Mouse (Mus musculus) embryonic facial prominence, embryonic 10.5 days (tissue): ENCODE results near the gene Galk1. TPM values are rescaled to one million over a fixed set of nuclear protein-coding genes. Genes with fewer than 3 reads are reported as not detected.
"Not testable (repeated sequence)": the region's sequence is repeated elsewhere in the genome, so short reads cannot be mapped to it uniquely, and the experiment has no call there.

Experiments used
- DNase-seq: peaks from one replicate; pipeline ENCODE4 v3.0.0-alpha.2; 2017; ENCODE audit warnings: low spot score
- H3K27ac ChIP-seq: fragments of 300-500 bp; sonication (generic); replicated peaks from 2 replicates; pipeline ENCODE4 v1.5.1; 2016; ENCODE audit warnings: mild to moderate bottlenecking
- H3K27me3 ChIP-seq: fragments of 300-500 bp; sonication (generic); replicated peaks from 2 replicates; pipeline ENCODE4 v1.6.1; 2016; ENCODE audit warnings: low read depth, mild to moderate bottlenecking; ENCODE audit not compliant: poor library complexity, severe bottlenecking
- H3K36me3 ChIP-seq: fragments of 300-500 bp; sonication (generic); replicated peaks from 2 replicates; pipeline ENCODE4 v1.6.1; 2016; ENCODE audit warnings: mild to moderate bottlenecking, moderate library complexity
- H3K4me1 ChIP-seq: fragments of 300-500 bp; sonication (generic); 2 replicates; pipeline ENCODE4 v1.6.1; 2016
- H3K4me3 ChIP-seq: fragments of 300-500 bp; sonication (generic); 2 replicates; pipeline ENCODE4 v1.5.1; 2016; ENCODE audit warnings: mild to moderate bottlenecking, moderate library complexity
- H3K9me3 ChIP-seq: fragments of 300-500 bp; sonication (generic); 2 replicates; pipeline ENCODE4 v1.6.1; 2016; ENCODE audit warnings: mild to moderate bottlenecking
- WGBS: fragments of 180-500 bp; shearing (Covaris S2); methylation state at CpG from one replicate; pipeline ENCODE4 v1.1.7; 2016; 5-methylcytosine and 5-hydroxymethylcytosine counted together
- polyA plus RNA-seq: library from polyadenylated mRNA; unstranded; fragments of >200 nt; fragmentation: Nextera tagmentation; extraction: Ambion mirVana; gene quantifications from 2 replicates; pipeline ENCODE4 v1.2.1, GENCODE M21; 2016

Gene Galk1
- polyA plus RNA-seq, 1 experiment from 2014 or later, result 212 TPM

DNA sequence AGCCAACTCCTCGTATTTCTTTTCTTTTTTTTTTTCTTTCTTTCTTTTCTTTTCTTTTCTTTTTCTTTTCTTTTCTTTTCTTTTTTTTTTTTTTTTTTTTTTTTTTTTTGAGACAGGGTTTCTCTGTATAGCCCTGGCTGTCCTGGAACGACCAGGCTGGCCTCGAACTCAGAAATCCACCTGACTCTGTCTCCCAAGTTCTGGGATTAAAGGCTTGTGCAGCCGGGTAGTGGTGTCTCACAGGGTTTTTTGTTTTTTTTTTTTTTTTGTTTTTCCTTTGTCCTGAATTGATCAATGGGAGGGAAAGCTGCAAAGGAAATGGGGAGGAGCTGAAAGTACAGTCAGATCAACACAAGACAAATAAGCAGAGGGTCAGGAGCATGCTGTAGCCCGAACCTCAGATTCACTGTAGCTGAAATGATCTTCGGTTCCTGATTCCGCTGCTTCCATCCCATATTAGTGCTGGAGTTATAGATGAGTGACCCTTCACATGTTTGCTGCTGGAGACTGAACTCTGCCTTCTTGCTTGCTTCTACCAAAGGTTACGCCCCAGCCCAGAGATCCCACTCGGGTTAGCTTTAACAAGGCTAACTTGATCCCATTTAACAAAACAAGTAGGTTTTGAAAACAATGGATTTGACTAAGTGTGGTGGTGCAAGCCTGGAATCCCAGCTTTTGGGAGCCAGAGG is 15.8 kb upstream of the Galk1 start:
- WGBS, result 86% methylated on average over 9 of the region's 9 CpGs
- H3K27me3 ChIP-seq, result no peaks in the 10 kb centered on the region
- peaks cover 23% of the 10 kb centered on the region for H3K4me1 ChIP-seq
- no peaks in the 10 kb centered on the region for H3K9me3 ChIP-seq
- no peak overlapping the region for H3K4me3 ChIP-seq
- DNase-seq, result no peak
- peaks cover 21% of the 10 kb centered on the region for H3K36me3 ChIP-seq
- H3K27ac ChIP-seq, result no peak overlapping the region

DNA sequence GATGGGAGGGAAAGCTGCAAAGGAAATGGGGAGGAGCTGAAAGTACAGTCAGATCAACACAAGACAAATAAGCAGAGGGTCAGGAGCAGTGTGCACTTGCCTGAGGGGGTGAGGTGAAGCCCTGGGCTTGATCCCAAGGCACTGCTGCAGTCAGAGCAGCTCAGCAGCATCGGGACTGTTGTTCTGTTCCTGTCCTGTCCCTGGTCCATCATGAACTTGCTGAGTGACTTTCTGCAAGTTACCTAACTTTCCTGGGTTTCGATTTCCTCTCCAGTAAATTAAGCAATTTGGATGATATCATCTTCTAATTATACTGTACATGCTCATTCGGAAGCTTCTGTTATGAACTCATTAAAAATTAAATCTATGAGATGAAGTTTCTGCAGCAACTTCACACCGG is 15.2 kb upstream of the Galk1 start, which contains the start of gene H3f3b:
H3f3b (minus strand) TSS at position 207 of the 400 bp plus-strand sequence.
- Histone ChIP-seq H3K27me3 (no peaks in the 10 kb centered on the region), H3K27ac (no peak within 1 kb of the TSS), H3K9me3 (no peaks in the 10 kb centered on the region), H3K4me3 (no peak within 1 kb of the TSS), H3K36me3 (peaks cover 17% of the 10 kb centered on the region), H3K4me1 (peaks cover 20% of the 10 kb centered on the region)
- no peak for DNase-seq
- WGBS, result 81% methylated on average over 4 of the region's 4 CpGs

DNA sequence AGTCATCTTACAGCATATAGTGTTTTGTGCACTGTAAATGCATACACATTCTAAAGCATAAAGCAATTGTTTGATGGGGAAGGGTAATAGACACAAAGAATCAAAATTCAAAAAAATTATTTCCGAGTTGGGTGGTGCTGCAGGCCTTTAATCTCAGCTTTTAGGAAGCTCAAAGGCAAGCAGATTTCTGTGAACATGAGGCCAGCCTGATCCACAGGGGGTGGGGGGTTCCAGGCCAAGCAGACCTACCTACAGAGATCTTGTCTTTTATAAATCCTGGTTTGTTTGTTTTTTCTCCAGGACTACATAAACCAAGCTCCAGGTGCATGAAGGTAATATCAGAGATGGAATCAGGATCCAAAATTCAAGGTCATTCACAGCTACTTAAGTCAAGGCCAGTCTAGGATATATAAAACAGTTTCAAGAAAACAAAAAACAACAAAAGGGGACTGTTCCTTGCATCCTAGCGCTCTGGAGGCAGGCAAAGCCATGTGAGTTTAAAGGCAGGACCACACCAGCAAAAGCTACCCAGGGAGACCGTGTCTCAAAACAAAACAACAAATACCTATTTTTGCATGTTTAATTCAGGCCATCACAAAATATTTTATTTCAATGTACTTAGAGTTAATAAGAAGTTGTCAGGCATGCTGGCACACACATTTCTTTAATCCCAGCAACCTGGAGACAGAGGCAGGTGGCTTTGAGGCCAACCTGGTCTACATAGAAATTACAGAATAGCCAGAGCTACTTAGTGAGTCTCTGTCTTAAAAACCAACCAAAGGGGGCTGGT is 12.7 kb upstream of the Galk1 start:
- WGBS, result 87% methylated on average over 3 of the region's 3 CpGs
- H3K27me3 ChIP-seq, result no peaks in the 10 kb centered on the region
- peak overlapping the region; percentile 97; the same call in 1 of the 2 replicates for H3K4me3 ChIP-seq
- DNase-seq, result no peak
- peaks cover 26% of the 10 kb centered on the region for H3K36me3 ChIP-seq
- no peaks in the 10 kb centered on the region for H3K9me3 ChIP-seq
- peak overlapping the region; percentile 63 for H3K27ac ChIP-seq
- peaks cover 10% of the 10 kb centered on the region for H3K4me1 ChIP-seq

DNA sequence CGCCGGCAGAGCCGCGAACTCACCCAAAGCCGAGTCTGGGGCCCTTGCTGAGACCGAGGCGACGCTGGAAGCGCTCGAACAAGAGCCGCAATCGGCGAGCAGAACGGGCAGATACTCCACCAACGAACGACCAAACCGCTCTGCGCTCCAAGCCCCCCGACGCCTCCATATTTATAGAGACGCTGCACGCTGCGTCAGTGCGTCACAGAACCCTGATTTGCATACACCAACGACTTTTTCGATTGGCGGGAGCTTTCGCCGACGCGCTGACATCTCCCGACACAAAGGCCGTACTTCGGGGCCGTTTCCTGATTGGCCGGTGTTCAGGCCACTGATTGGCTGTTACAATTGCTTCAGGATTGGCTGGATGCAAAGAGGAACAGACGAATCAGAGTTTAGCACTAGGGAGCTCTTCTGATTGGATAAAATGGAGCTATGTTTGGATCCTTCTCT is 11.9 kb upstream of the Galk1 start:
- WGBS, result under 1% methylated on average over 37 of the region's 37 CpGs
- Histone ChIP-seq H3K27ac (peak overlapping the region; percentile 99), H3K27me3 (no peaks in the 10 kb centered on the region), H3K4me1 (peaks cover 8% of the 10 kb centered on the region), H3K4me3 (peak overlapping the region; percentile 97), H3K36me3 (peaks cover 26% of the 10 kb centered on the region), H3K9me3 (no peaks in the 10 kb centered on the region)
- peak; percentile 97 for DNase-seq

DNA sequence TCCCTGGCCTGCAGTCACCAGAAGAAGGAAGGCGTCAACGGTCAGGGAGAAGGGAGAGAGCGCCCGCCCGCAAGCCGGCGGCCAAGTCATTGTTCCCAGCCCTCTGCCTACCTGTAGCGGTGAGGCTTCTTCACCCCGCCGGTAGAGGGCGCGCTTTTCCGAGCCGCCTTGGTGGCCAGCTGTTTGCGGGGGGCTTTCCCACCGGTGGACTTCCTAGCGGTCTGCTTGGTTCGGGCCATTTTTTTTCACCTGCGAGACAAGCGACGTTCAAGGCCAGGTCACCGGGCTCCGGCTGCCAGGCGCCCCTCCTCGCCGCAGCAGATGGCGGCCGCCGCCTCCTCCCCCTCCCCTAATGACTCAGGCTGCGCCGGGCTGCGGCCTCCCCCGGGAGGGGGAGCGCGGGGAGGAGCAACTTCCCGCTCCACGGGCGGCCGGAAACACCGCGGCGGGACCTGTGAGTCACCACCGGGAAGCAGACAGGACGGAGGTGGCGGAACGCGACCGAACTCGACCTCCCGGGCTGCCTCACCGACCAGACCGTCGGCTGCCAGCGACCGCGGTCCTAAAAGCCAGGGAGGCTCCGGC is 11.3 kb upstream of the Galk1 start:
- H3K9me3 ChIP-seq, result no peaks in the 10 kb centered on the region
- WGBS, result under 1% methylated on average over 57 of the region's 57 CpGs
- peak; percentile 83 for DNase-seq
- H3K27ac ChIP-seq, result peak overlapping the region; percentile 99
- H3K4me1 ChIP-seq, result peaks cover 7% of the 10 kb centered on the region
- H3K36me3 ChIP-seq, result peaks cover 26% of the 10 kb centered on the region
- peak overlapping the region; percentile 97 for H3K4me3 ChIP-seq
- H3K27me3 ChIP-seq, result no peaks in the 10 kb centered on the region

DNA sequence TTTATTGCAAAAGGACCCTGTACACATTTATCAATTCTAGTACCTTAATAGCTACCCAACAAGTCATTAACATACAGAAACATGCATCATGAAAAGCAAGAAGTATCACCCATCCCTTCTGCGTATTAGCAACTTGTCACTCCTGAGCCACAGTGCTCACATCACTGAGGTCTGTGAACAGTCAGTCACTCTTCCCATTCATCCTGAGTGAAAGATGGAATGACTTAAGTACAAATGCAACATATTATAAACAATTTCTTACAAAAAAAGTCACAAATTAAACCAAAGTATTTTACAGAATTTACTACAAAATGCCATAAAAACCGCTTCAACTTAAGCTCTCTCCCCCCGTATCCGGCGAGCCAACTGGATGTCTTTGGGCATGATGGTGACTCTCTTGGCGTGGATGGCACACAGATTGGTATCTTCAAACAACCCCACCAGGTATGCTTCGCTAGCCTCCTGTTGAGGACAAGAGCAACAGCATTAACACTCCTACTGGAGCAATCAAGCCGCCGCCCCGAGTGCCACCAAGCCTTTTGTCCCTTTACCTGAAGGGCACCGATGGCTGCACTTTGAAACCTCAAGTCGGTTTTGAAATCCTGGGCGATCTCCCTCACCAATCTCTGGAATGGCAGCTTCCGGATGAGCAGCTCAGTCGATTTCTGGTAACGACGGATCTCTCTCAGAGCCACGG is 10.7 kb upstream of the Galk1 start:
- not testable (repeated sequence) for H3K27me3 ChIP-seq, DNase-seq, H3K4me1 ChIP-seq, H3K9me3 ChIP-seq
- 7% methylated on average over 18 of the region's 18 CpGs for WGBS
- peak overlapping the region; percentile 99 for H3K27ac ChIP-seq
- H3K4me3 ChIP-seq, result peak overlapping the region; percentile 97
- H3K36me3 ChIP-seq, result peaks cover 26% of the 10 kb centered on the region

DNA sequence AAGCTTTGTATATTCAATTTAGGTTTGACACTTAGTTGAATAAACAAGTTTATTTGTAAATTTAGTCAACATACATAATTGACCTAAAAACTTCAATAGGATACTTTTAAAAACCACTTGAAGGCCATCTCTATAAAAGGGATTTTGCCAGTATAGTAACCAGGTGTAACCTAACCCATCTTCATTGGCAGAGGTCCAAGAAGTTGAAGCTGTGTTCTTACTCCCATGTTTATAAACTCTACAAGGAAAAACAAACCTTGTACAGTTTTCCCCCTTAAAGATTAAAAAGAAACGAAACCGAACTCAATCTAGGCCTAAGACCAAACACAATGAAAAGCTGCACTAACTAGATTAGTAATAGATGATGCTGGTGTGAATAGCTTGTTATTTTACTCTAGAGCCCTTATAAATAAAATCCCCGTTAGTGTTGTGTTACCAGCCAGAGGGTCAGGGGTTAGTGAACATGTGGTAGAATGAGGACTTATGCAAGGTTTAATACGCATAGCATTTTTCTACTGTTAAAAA is 9.8 kb upstream of the Galk1 start:
- 81% methylated on average over 4 of the region's 4 CpGs for WGBS
- Histone ChIP-seq H3K9me3 (no peaks in the 10 kb centered on the region), H3K27ac (no peak overlapping the region), H3K36me3 (peaks cover 26% of the 10 kb centered on the region), H3K4me3 (peak overlapping the region; percentile 97), H3K4me1 (peaks cover 14% of the 10 kb centered on the region), H3K27me3 (no peaks in the 10 kb centered on the region)
- no peak for DNase-seq

DNA sequence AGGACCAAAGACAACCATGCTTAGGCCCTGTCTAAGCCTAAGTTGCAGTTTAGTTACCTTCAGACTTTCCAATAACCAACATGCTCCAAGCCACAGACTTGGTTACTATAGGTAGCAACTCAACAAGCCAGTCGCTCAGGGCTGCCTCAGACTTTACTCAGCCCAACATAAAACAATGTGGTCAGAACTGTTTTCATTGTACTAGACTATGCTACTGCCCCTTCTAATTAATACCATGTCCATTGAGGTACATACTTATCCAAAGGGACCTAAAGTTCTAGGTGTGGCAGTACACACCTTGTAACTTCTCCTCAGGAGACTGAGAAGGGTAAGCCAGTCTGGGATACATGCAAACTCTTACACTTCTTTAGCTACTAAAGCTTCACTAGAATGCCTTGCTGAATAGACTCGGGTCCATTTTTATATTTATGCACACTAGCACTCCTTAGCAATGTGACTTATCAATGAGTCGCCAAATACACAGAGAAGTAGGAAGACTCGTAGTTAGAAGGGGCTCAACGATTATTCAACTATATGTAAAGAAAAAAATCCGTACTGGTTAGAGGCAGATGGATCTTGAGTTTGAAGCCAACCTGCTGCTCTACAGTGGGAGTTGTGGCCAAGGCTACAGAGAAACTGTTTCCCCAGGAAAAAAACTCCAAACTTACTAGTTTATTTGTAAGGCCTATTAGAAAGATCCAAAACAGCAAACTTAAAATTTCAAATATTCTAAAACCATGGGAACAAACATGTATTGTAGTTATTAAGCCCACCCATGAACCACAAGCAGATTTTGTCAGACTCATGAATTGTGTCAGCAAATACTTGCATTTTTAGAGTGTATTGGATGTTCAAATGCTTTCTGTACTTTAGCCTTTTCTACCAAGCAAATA is 9.1 kb upstream of the Galk1 start:
- WGBS, result 84% methylated on average over 6 of the region's 6 CpGs
- H3K9me3 ChIP-seq, result no peaks in the 10 kb centered on the region

DNA sequence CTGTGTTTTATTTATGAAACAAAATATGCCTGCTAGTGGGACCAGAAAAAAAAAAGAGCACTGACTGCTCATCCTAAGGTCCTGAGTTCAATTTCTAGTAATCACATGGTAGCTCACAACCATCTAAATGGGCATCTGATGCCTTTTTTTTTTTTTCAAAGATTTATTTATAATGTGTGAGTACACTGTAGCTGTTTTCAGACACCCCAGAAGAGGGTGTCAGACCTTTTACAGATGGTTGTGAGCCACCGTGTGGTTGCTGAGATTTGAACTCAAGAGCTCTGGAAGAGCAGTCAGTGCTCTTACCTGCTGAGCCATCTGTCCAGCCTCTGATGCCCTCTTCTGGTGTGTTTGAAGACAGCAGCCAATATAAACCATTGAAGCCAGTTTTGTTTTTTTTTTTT is 8.0 kb upstream of the Galk1 start:
- no peak overlapping the region for H3K27ac ChIP-seq
- peaks cover 26% of the 10 kb centered on the region for H3K36me3 ChIP-seq
- no peaks in the 10 kb centered on the region for H3K9me3 ChIP-seq
- DNase-seq, result no peak
- H3K27me3 ChIP-seq, result no peaks in the 10 kb centered on the region
- peaks cover 14% of the 10 kb centered on the region for H3K4me1 ChIP-seq
- H3K4me3 ChIP-seq, result no peak overlapping the region
- 59% methylated on average over 1 of the region's 1 CpGs for WGBS

More for the DNA sequence above, 9.1 kb upstream of the Galk1 start:
- Histone ChIP-seq H3K4me3 (peak overlapping the region; percentile 97), H3K36me3 (peaks cover 26% of the 10 kb centered on the region), H3K4me1 (peaks cover 14% of the 10 kb centered on the region), H3K27me3 (no peaks in the 10 kb centered on the region), H3K27ac (no peak overlapping the region)
- no peak for DNase-seq

DNA sequence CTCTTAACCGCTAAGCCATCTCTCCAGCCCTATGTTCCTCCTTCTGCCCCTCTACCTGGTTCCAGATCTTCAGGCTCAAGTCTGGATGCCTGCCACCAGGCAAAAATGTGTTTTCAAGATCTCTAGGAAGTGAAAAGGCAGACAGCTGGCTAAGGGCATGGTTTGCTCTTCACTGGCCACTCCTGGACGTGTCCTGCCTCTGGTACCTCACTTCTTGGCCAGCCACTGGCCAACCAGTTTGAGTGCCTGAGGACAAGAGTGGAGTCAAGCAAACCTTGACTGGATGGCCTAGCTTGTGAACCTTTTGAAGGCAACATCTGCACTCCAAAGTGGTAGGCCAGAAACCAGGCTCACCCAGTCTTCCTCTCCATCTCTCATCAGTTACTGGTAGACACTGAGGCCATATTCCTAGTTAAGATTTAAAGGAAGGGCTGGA is 7.5 kb upstream of the Galk1 start:
- WGBS, result 81% methylated on average over 2 of the region's 2 CpGs
- no peaks in the 10 kb centered on the region for H3K9me3 ChIP-seq
- no peak overlapping the region for H3K4me3 ChIP-seq
- peaks cover 16% of the 10 kb centered on the region for H3K4me1 ChIP-seq
- DNase-seq, result peak; percentile 44
- no peaks in the 10 kb centered on the region for H3K27me3 ChIP-seq
- H3K27ac ChIP-seq, result no peak overlapping the region
- H3K36me3 ChIP-seq, result peaks cover 26% of the 10 kb centered on the region

DNA sequence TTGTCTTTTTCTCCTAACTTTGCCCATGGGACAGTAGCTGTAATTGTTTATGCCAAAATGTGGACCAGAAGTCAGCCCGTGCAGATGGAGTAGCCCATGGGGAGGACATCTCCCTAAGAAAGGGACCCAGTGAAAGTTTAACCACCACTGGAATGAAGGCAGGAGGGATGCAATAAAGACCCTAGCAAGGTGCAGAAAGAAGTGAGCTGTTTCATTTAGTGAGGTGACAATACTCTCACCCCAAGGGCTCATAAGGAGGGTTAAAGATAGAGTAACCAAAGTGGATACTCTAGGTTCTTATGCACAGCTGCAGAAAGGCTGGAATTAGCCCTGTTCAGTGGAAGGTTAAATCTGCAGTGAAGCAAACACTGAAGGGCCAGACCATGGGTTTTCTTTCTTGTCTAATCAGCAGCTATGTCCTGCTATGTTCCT is 6.9 kb upstream of the Galk1 start:
- Histone ChIP-seq H3K27me3 (no peaks in the 10 kb centered on the region), H3K4me3 (no peak overlapping the region), H3K9me3 (no peaks in the 10 kb centered on the region), H3K36me3 (peaks cover 26% of the 10 kb centered on the region), H3K27ac (no peak overlapping the region), H3K4me1 (peaks cover 22% of the 10 kb centered on the region)
- DNase-seq, result no peak
- 67% methylated on average over 1 of the region's 1 CpGs for WGBS
